Mouse (Mus musculus) CH12.LX (cell line): ENCODE measurements around the gene Zfp800.

Source experiments
- CTCF ChIP-seq, 2 experiments: IDR thresholded peaks in 1 of 2; conservative IDR thresholded peaks in 1 of 2; 2 replicates each; pipeline ENCODE4 v1.5.1; 2011 to 2012; ENCODE audit warnings: low read depth in 2 of 2, low read length in 2 of 2, improper control_type of control experiment in 1 of 2, inconsistent platforms in 1 of 2, mild to moderate bottlenecking in 1 of 2, moderate library complexity in 1 of 2
- POLR2AphosphoS2 ChIP-seq: IDR thresholded peaks from 2 replicates; pipeline ENCODE4 v1.6.1; 2011; ENCODE audit warnings: low read depth, low read length, improper control_type of control experiment
- USF1 ChIP-seq: IDR thresholded peaks from 2 replicates; pipeline ENCODE4 v1.6.1; 2014; ENCODE audit warnings: low read depth, mild to moderate bottlenecking, inconsistent platforms, low read length, improper control_type of control experiment

DNA sequence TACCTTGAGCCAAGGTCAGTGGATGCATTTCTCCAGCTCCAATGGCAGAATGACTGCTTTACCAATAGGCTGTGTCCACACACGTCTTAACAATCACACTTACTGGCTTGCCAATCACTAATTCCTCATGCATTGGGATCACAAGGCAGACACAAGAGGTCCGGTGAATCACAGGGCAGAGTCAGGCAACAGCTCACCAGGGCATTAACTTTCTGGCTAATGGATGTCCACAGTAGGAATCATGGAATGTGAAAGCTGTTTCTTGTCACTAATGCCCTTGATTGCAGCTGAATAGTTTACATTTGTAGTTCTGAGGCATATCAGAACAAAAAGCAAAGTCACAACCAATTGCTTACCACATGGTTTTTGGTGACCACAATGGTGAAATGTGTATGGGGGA, 85.7 kb downstream of the Zfp800 start:
- no peak for TF ChIP-seq CTCF (conservative IDR thresholded peaks at IDR 0.05 in 1 of 2, IDR thresholded peaks at IDR 0.05 in 1 of 2; ENCODE audit: low read depth in 2 of 2, low read length in 2 of 2)
- TF ChIP-seq POLR2AphosphoS2 = no peak
- TF ChIP-seq USF1 = no peak
